Mouse (Mus musculus) liver (tissue): Measurements from ENCODE around the gene Pth2.

Experiments used
- DNase-seq: peaks from one replicate; pipeline ENCODE4 v3.0.0-alpha.2; 2020; ENCODE audit warnings: mixed read lengths

Gene Pth2

DNA sequence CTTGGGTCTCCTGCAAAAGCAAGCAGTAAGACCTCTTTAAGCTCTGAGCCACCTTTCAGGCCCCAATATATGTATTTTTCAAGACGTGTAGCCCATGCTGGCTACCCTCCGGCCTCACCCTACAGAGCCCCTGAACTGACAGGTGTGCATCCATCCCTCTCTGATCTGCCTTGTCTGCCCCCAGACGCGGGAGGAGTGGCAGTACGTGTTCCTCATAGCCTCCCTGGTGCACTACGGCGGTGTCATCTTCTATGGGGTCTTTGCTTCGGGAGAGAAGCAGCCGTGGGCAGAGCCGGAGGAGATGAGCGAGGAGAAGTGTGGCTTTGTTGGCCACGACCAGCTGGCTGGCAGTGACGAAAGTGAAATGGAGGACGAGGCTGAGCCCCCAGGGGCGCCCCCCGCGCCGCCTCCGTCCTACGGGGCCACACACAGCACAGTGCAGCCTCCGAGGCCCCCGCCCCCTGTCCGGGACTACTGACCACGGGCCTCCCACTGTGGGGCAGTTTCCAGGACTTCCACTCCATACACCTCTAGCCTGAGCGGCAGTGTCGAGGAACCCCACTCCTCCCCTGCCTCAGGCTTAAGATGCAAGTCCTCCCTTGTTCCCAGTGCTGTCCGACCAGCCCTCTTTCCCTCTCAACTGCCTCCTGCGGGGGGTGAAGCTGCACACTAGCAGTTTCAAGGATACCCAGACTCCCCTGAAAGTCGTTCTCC, 6.1 kb upstream of the Pth2 start:
- no peak for DNase-seq

DNA sequence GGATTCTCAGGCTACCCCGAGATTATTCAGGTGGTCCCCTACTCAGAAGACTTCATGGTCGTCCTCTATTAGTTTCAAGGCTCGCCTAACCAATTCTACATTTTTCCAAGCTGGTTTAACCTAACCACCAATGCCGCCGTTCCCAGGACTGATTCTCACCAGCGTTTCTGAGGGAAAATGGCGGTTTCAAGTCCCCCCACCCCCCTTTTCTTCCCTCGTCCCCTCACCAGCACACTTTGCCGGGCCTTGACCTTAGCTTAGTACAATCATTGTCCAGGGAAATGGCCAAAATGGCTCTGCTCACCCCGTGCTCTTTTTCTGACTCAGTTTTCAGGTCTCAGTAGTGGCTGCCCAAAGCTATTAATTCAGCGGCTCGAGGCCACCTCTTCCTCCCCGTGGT, 5.4 kb upstream of the Pth2 start:
- no peak for DNase-seq

DNA sequence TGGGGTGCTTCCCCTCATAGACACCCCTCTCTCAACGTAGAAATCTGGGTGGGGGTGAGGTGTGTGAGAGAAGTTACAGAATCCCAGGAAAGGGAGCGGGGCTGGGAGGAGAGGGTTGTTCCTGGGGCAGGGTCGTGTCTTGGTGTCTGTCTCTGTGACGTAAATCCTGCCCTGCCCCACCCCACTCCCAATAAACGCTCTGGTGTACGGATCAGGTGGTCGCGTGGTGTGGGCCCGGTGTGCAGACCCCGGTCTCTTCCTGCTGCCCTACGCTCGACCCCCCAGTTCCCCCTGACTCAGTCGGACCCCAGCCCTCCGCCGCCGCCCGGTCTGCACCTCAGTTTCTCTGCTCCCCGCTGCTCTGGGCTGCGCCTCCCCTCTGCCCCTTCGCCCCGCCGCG, 4.9 kb upstream of the Pth2 start:
- DNase-seq, result no peak

DNA sequence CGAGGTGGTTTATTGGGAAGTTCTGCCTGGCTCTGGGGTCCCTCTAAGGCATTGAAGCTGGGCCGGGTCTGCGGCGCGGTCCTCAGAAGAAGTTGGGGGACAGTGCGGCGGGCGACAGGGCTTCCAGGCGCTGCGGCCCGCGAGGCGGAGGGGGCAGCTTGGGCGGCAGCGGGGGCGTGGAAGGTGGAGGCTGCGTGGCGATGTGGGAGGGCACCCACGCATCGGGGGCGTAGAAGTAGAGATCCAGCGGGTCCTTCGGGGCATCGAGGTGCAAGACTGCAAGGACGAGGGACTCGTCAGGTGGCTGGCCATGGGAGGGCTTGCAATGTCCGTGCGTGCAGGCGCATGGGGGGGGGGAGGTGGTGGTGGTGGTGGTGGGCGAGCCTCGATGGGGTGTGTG, 4.4 kb upstream of the Pth2 start:
- no peak for DNase-seq

DNA sequence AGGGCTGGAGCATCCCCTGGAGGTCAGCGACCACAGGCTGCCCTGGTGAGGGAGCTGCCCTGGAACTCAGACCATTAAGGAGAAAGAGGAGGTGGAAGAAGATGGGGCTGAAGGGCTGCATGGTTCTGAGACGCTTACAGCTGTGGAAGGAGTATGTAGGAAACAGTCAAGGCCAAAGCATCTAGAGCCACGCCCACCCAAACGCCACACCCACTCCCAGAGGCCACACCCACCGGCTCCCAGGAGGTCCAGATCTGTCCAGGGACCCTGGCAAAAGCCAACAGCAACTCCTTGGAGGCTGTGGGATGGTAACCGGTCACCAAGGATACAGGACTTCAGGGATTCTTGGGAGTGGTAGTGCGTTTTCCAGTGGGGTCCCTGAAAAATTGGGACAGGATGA, 2.2 kb upstream of the Pth2 start:
- peak; percentile 38 for DNase-seq

DNA sequence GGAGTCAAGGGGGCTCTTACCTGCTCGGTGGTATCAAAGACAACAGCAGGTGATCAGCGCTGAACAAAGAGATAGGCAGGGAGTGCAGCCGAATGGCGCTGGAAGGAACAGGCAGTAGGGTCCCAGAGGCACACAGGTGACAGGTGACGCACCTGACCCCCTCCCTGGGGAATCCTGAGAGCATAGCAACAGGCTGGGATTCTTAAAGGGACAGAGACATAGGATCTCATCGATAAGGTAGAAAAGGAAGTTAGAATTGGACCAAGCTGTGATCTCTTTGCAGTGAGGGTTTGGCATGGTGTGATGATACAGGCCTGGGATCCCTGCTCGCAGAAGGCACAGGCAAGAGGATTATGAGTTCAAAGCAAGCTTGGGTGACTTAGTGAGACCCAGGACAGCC, 1.3 kb upstream of the Pth2 start, which contains the start of gene Gfy:
Gfy (minus strand) TSS at position 101 of the 400 bp plus-strand sequence.
- DNase-seq, result no peak

DNA sequence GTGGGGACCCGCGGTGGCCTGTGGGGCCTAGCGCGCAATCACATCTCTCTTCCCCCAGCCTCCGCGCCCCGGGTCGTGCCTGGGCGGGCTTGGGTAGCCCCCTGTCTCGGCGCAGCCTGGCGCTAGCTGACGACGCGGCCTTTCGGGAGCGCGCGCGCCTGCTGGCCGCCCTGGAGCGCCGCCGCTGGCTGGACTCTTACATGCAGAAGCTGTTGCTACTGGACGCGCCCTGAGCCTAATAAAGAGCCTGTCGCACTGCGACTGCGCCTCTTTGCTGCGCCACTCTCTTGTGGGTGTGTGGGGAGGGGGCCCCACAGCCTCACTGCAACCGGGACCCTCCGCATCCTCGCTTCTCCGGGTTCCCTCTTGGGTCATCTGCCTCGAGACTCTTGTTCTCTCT, 745 bp downstream of the Pth2 start:
- peak; percentile 36 for DNase-seq

DNA sequence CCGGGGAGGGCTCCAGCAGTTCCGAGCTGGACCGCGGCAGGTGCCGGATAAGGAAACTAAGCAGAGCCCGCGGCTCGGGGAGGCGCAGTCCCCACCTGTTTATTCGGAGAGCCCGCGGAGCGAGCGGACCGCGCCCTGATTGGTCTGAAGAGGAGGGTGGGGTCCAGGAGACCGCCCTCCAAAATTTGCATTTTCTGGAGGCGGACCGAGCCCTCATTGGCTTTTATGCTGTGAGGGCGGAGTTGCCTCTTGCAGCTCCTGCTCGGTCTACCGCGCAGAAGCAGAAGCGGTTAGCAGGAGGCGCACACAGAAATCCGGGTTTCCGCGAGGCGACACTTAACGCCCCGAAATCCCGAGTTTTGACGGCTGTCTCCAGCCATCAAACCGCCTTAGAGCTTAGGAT, 1.4 kb downstream of the Pth2 start:
- peak; percentile 90 for DNase-seq

DNA sequence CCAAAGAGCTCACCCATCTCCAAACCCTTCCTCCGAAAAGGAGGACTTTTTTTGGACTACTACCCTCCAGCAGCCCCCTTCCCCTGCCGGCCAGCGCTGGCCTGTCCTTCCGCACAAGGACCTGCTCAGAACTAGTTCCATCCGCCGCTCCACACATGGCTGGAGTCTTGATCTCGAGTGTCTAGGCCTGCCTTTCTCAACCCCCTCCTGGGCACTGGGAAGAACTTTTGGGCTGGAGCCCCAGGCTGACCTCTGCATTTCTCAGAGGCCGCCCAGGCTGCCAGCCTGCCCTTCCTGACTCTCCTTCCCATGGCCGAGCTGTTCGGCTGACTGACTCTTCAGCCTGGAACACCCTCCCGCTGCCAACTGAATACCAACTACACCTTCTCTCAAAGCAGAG, 1.8 kb downstream of the Pth2 start:
- DNase-seq, result no peak

DNA sequence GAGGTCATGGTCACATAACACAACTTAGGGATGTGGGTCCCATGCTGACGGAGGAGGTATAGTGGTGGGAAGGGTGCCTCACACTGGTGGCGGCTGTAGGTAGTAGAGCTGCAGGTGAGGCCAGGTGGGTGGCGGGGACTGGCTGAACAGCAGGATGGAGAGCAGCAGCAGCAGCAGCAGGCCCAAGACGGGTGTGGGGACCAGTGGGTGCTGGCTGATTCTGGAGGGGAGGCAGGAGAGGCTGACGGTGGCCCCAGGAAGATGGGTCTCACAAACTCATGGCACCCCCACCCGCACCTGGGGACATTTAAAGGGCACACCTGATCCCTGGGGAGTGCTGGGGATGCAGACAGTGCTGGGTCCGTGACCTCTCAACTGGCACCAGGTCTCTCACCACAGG, 2.9 kb downstream of the Pth2 start:
- no peak for DNase-seq

DNA sequence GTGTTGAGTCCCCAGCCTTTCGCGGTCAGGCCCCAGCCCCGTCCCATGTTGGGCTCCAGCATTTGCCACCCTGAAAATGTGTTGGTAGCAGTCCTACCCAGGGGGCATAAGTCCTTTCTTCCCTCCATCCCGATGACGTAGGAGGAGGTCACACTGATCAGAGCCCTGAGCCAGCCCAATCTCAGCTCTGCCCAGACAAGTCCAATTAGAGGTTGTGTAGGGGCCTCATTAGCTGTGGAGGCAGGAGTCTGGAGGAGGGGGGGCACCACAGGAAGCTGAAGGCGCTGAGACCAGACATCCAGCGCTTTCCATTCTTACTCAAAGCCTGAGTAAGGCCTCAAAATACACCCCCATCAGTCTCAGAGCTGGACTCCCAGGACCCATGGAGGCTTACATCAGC, 5.1 kb downstream of the Pth2 start:
- DNase-seq, result no peak

DNA sequence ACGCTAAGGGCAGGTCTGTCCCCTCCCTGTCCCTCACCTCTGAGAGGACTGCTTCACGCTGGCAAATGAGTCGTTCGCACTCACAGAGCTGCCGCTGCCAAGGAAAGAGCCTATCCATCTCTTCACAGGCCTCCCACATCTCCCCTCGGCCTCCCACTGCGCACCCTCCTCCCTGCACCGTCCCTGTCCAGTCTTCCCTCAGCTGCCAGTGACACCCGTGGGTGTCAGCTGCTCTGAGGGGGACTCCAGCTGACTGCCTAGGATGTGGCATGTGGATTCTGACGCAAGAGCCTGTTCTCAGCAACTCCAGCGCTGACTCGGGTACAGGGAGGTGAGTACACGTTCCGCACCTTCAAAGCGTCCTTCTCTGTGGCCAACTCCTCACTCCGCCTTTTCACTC, 8.8 kb downstream of the Pth2 start:
- DNase-seq, result no peak

DNA sequence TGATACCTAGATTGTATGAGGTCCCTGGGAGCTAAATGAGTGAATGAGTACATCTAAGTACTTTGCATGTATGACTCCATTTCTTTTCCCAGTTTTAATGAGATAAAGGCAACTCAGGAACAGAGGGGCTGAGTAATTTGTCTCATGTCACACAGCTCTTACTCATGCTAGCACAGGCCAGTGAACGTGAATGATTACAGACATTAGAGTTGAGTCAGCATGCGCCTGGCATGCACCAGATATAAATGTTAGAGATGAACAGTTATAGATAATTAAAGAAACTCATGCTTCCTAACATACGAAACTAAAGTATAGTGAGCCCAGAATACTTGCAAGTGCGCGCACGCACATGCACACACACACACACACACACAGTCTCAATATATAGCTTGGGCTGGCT, 9.4 kb downstream of the Pth2 start:
- no peak for DNase-seq

DNA sequence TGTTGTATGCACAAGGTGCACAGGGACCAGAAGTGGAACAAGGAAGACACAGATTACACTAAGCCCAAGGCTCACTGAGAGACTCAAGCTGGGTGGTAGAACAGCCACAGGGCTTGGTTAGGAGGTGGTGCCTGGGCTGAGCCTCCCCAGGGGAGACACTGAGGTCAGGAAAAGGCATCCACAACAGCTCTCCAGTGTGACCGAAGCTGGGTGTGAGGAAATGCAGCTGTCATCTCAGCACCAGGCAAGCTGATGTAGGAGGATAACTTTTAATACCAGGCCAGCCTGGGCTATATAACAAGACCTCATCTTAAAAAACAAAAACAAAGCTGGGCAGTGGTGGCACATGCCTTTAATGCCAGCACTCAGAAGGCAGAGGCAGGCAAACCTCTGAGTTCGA, 10.4 kb downstream of the Pth2 start:
- DNase-seq, result no peak

DNA sequence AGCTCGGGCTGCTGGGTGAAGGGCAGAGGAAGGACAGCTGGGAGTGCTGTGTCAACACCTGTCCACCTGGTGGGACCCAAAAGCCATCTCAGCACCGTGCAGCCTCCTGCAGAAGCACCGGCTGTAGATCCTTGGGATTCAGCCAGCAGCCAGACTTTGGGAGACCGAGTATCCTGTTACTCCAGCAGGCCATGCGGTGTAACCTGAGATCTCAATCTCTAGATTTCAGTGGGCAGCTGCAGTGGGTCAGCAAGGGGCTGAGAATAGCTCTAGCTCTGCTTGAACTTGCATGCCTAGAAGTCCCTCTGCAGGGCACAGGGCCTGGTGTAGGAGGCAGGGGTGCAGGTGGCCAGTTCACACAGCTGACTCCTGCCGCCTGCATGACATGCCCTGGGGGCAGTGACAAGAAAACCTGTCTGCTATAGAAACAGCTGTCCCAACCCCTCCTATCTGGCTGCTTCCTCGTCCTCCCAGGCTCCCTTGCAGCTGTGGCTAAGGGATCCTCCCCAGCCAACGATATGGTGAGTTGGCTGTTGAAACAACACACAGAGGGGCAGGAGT, 11.1 kb downstream of the Pth2 start:
- DNase-seq, result no peak

DNA sequence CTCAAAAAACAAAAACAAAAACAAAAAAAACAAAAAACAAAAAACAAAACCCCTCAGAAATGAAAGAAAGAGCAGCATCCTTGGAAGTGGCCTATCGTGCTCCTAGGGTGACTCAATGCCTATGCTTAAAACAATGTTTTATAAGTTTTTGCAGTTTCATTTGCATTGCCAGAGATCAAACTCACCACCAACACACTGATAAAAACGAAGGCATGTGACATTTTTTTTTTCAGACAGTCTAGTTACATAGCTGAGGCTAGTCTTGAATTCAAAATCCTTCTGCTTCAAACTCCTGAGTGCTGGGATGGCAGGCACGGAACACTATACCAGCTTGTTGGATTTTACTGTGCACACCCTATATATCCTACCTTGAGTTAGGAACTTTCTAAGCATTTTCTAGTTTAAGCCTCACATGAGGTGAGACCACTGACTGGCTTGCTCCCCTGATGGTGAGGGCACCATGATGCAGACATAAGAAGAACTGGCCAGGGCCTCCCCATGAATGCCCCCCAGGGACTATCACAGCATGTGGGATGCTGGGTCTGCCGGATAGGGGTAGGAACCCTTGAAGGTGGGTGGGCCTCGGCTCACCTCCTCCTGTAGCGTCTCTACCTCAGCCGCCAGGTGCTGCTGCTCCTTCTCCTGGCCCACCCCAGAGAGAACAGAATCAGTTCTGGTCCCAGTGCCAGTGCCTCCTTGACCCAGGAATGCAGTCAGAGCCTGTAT, 12.0 kb downstream of the Pth2 start:
- DNase-seq, result no peak

DNA sequence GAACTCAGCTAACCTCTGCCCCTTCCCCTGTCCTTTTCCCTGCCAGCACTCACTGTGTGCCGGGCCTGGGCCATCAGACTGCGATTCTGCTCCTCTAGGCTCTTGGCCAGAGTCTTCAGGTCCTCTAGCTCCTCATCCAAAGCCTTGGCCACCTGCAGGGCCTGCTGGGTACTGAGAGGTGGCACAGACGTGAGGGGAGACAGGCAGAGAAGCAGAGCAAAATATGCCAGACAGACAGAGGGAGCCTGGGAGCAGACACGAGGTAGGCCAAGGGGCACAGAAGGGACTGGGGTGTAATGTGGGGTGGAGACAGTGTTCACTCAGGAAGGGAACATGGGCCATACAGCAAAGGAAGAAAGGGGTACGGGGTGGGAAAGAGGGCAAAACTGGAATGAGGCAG, 12.6 kb downstream of the Pth2 start:
- no peak for DNase-seq

DNA sequence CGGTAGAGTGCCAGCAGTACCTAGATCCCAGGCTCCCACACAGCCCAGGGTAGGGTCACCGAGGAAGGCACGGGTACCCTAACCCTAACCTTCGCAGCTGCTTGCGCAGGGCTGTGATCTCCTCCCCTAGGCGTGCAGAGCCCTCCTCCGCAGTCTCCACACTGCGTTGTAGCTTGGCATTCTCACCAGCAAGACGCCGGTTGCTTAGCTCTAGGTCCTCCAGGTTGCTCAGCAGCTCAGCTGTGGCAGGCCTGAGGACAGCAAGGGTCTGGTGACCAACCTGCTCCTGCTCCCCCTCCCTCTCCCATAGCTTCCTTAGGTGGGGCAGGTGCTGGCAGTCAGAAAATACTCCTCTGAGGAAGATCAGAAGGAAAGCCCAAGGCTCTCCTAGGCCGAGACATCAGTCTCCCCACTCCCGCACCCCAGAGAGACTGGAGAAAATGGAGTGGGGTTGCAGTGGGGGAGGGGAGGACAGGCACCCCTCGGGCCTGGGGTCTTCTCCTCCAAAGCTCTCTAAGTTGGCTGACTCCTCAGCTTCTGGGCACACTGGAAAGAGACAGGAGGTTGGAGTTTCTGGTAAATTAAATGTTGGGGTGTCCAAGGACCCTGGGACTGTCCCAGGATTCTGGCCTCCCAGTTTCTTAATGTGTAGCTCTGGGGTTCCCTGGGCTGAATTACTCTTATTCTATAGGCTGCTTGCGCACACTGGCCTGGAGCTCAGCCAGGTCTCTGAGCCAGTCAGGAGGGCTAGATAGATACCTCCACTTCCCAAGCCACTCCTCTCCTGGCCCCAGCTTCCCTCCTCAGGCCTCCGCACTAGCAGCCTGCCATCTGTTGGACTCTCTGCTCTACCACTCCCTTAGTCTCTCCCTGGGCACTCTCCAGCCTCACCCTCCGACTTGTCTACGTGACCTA, 13.3 kb downstream of the Pth2 start:
- DNase-seq, result no peak

DNA sequence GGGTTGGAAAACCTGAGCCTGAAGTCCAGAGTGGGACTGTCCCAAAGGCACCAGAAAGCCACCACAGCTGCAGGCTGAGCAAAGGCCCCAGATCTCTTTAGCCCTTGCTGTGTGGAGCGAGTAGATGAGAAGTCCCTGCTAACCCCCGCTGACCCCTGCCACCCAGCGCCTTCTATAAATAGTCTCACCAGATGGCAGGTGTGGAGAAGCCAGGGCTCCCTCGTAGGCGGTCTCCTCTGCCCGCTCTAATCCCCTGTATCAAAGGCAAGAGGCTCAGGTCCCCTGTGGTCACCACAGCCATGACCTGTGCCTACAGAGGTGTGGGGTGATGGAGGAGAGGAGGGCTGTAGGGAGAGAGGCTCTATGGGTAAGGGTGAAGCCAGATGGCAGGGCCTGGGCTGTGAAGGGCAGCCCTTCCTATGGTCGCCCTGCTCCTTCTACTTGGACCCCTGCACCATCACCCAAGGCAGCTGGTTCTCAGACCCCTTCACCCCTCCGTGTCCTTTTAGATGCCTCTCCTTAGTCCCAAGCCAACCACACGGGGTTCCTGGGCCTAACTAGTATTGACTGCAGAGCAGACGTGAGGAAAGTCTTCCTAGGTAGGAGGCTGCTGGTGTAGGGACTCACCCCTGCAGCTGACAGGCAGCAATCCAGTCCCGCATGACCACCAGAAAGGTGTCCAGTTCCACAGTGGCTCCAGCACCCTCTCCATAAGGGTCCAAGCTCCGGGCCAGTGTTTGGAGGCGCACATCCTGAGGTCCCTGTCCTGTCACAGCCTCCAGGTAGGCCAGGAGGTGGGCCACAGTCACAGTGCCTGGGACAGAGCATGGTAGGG, 14.8 kb downstream of the Pth2 start:
- no peak for DNase-seq

DNA sequence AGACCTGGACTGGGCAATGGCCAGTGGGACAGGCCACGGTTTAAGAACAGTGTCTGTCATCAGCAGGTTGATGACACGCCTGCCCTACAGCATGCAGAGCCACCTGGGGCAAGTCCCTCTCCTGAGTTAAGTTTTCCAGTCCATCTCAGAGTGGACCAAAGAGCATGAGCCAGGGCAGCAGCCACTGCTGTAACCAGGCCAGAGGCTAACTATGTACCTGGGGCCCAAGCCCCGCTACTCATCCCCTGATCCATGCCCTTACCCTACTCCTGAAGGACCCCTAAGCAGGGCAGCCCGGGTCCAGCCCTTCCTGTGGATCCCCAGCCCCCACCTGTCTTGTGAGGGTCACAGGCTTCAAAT, 15.4 kb downstream of the Pth2 start:
- no peak for DNase-seq

DNA sequence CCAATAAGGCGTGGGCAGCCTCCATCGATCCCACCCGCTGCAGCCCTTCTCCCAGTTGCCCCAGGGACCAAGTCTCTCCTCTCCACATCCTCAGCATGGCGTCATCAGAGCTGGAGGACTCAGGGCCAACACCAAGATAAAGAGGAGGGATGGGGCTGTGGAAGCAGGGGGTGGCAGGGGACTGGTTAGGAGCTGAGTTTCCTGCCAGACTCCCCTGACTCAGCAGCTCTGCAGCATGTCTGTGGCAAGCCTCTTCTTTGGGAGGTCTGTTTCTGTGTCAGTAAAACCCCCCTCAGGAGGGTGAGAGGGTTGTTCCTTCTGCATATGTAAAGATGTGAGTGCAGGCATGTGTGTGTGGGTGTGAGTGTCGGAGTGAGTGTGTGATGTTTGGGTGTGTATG, 16.2 kb downstream of the Pth2 start:
- DNase-seq, result no peak

DNA sequence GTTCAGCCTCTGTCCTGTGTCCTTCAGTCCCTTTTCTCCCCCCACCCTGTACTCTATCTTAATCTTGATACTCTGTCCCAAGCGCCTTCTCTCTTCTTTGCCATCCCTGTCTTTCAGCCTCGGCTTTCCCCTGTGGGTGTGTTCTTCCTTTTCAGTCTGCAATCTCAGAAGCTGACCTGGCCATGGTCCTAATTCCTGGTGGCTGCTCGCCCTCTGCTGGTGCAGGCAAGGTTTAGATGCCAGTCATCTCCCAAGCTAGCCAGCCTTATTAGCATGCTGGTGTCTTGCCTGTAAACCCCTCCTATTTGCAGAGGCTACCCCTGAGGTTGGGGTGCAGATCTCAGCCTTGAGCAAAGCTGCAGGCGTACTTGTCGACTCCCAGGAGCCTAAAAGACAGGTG, 17.6 kb downstream of the Pth2 start:
- peak; percentile 64 for DNase-seq

DNA sequence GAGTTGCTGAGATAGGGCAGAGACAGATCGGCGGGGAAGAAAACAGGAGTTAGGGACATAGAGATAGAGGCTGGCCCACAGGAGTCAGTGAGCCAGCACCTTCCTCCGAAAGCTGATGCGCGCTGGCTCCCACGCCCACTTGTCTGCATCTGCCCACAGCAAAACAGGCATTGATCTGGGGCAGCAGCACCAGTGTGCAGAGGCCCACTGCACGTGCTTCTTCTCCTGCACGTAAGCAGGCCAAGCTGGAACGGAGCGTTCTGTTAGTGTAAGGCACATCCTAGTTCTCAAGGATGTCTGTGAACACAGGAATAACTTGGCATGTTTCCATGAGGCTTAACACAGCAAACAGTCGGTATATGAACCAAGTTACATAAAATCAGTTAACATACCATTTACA, 18.2 kb downstream of the Pth2 start:
- no peak for DNase-seq
